Mouse (Mus musculus): ENCODE measurements at regions not wholly inside any gene's neighbourhood (a gene's known extent, or its start where the extent isn't known, plus 50 kb on each side); places are given as distances from the start of the nearest gene placed in this dataset.

DNA sequence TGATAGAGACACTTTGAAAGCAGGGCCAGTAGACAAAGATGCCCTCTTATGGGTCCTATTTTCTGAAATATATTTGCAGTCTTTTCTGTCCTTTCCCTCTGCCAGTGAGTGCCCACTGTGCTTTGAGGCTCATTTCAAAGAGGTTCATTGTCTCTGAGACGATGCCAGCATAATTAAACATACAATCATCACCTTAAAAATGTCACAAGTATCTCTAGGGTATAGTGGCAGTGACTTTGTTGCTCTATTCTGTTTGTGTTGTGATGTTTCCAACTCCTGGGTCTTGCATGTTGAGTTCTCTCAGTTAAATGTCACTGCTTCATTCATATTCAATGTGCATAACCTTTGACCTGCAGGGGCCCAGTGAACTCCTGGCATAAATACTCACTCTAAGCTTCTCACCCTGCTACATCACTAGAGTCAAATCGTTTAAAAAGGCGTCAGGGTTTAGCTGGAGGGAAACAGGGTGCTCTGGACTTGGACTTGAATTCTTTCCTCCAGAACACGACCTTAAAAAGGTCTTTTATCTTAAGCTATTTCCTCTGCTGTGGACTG is 122.1 kb upstream of the Plpp4 start:
- 38% methylated on average over 4 of the region's 4 CpGs for WGBS

DNA sequence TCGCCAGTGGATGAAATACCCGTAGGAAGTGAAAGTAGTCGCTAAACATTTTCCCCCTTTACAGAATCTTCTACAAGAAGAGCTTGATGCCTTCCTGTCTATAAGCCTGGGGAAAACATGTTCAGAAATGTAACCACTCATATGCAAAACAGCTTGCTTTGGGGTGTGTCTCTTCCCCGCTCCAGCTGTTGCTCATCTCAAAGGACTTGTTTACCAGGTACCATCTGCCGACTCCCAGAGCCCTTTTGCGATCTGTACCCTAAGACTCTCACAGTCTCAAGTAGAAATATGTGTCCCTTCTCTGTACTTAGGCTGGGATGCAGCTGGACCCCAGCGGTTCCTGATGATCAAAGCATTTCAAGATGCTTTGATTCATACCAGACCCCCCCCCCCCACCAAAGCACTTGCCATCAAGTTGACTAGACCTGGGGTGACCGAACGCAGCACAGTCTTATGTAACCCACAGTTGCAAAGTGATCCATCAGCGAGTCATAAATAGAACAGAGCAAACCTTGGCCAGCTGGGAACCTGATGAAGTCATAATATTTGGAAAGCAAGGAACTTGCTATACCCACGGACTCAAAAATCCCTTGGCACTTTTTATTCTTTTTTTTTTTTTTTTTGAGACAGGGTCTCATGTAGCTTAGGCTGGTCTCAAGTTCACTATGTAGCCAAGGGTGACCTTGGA is 119.4 kb upstream of the Plpp4 start:
- H3K4me3 ChIP-seq (replicated peaks; ENCODE audit: low read length), result no peak overlapping the region
- no peaks in the 10 kb centered on the region for H3K4me1 ChIP-seq (ENCODE audit: control insufficient read depth, insufficient read depth, low read length)
- no peaks in the 10 kb centered on the region for H3K36me3 ChIP-seq (ENCODE audit: control insufficient read depth, insufficient read depth, low read length)
- DNase-seq (ENCODE audit: low spot score) (no peak), ATAC-seq (ENCODE audit: low FRiP score, low read depth) (no peak)
- H3K4me2 ChIP-seq (replicated peaks; ENCODE audit: low read depth, low read length, severe bottlenecking), result no peak overlapping the region
- no peaks in the 10 kb centered on the region for H3K9me3 ChIP-seq (ENCODE audit: control insufficient read depth, low read length)
- TF ChIP-seq POLR2A (IDR thresholded peaks at IDR 0.05; ENCODE audit: borderline replicate concordance, extremely low read depth, insufficient read depth, insufficient read length), result no peak
- H3K27me3 ChIP-seq (ENCODE audit: control insufficient read depth, insufficient read depth, low read length), result no peaks in the 10 kb centered on the region
- WGBS, result 72% methylated on average over 11 of the region's 11 CpGs
- no peak overlapping the region for H3K9ac ChIP-seq (ENCODE audit: low read depth, low read length, severe bottlenecking)
- H3K27ac ChIP-seq (replicated peaks; ENCODE audit: low read depth, low read length), result no peak overlapping the region

More for the DNA sequence above, 122.1 kb upstream of the Plpp4 start:
- no peak overlapping the region for H3K4me3 ChIP-seq (replicated peaks; ENCODE audit: low read length)
- H3K27ac ChIP-seq (replicated peaks; ENCODE audit: low read depth, low read length), result no peak overlapping the region
- H3K36me3 ChIP-seq (ENCODE audit: control insufficient read depth, insufficient read depth, low read length), result no peaks in the 10 kb centered on the region
- H3K4me2 ChIP-seq (replicated peaks; ENCODE audit: low read depth, low read length, severe bottlenecking), result no peak overlapping the region
- H3K9me3 ChIP-seq (ENCODE audit: control insufficient read depth, low read length), result no peaks in the 10 kb centered on the region
- no peaks in the 10 kb centered on the region for H3K4me1 ChIP-seq (ENCODE audit: control insufficient read depth, insufficient read depth, low read length)
- no peaks in the 10 kb centered on the region for H3K27me3 ChIP-seq (ENCODE audit: control insufficient read depth, insufficient read depth, low read length)
- no peak for ATAC-seq (ENCODE audit: low FRiP score, low read depth)
- no peak overlapping the region for H3K9ac ChIP-seq (ENCODE audit: low read depth, low read length, severe bottlenecking)
- no peak for TF ChIP-seq POLR2A (IDR thresholded peaks at IDR 0.05; ENCODE audit: borderline replicate concordance, extremely low read depth, insufficient read depth, insufficient read length)
- no peak for DNase-seq (ENCODE audit: low spot score)

DNA sequence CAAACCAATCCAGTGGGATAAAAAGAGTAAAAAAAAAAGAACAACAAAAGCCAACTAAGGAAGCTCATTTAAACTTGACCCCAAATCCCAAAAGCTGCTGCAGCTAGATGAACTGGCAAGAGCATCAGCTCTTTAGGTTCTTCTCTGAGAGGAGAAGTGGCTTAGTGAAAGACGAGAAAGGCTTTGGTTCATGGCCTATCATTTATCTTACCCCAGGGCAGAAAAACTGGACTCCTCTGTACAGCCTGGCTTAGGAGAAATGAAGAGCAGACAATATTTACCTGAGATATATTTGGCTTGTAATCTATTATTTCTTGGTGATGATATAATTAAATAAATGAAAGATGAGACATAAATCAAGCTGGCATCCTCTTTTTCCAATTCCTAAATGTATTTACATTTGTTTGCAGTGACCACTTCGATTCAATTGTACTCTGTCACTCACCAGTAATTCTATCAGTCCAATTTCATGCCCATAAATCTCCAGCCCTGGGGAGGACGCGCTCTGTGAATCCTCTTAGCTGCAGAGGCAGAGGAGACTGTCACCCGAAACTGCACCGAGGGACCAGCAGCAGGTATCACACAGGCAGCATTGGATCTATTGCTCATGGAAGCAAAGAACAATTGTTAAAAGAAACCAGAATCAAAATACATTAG is 114.8 kb upstream of the Plpp4 start:
- H3K4me1 ChIP-seq (ENCODE audit: control insufficient read depth, insufficient read depth, low read length), result no peaks in the 10 kb centered on the region
- DNase-seq (ENCODE audit: low spot score) (no peak), ATAC-seq (ENCODE audit: low FRiP score, low read depth) (no peak)
- no peaks in the 10 kb centered on the region for H3K9me3 ChIP-seq (ENCODE audit: control insufficient read depth, low read length)
- TF ChIP-seq POLR2A (IDR thresholded peaks at IDR 0.05; ENCODE audit: borderline replicate concordance, extremely low read depth, insufficient read depth, insufficient read length), result no peak
- H3K27ac ChIP-seq (replicated peaks; ENCODE audit: low read depth, low read length), result no peak overlapping the region
- H3K9ac ChIP-seq (ENCODE audit: low read depth, low read length, severe bottlenecking), result no peak overlapping the region
- H3K4me2 ChIP-seq (replicated peaks; ENCODE audit: low read depth, low read length, severe bottlenecking), result no peak overlapping the region
- H3K27me3 ChIP-seq (ENCODE audit: control insufficient read depth, insufficient read depth, low read length), result no peaks in the 10 kb centered on the region
- H3K4me3 ChIP-seq (replicated peaks; ENCODE audit: low read length), result no peak overlapping the region
- WGBS, result 69% methylated on average over 6 of the region's 6 CpGs
- no peaks in the 10 kb centered on the region for H3K36me3 ChIP-seq (ENCODE audit: control insufficient read depth, insufficient read depth, low read length)

DNA sequence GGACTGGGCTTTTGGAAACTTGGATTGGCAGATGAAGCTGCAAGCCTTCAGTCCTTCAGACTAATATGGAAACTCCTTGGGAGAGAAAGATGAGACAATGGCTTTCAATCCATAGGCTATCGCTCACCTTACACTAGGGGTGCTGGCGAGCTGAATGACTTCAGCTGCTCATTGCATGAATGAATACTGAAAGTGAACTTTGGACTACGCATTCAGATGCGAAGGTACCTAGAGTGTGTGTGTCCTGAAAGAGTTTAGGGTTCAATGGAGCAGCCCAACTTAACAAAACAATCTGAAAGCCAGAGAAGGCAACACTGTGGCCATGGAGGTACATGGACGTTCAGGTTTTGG is 114.3 kb upstream of the Plpp4 start:
- Histone ChIP-seq H3K27me3 (ENCODE audit: control insufficient read depth, insufficient read depth, low read length) (no peaks in the 10 kb centered on the region), H3K36me3 (ENCODE audit: control insufficient read depth, insufficient read depth, low read length) (no peaks in the 10 kb centered on the region), H3K4me1 (ENCODE audit: control insufficient read depth, insufficient read depth, low read length) (no peaks in the 10 kb centered on the region), H3K9me3 (ENCODE audit: control insufficient read depth, low read length) (no peaks in the 10 kb centered on the region), H3K9ac (ENCODE audit: low read depth, low read length, severe bottlenecking) (no peak overlapping the region), H3K27ac (replicated peaks; ENCODE audit: low read depth, low read length) (no peak overlapping the region), H3K4me3 (replicated peaks; ENCODE audit: low read length) (no peak overlapping the region), H3K4me2 (replicated peaks; ENCODE audit: low read depth, low read length, severe bottlenecking) (no peak overlapping the region)
- no peak for ATAC-seq (ENCODE audit: low FRiP score, low read depth)
- no peak for DNase-seq (ENCODE audit: low spot score)
- TF ChIP-seq POLR2A (IDR thresholded peaks at IDR 0.05; ENCODE audit: borderline replicate concordance, extremely low read depth, insufficient read depth, insufficient read length), result no peak
- 75% methylated on average over 5 of the region's 5 CpGs for WGBS

DNA sequence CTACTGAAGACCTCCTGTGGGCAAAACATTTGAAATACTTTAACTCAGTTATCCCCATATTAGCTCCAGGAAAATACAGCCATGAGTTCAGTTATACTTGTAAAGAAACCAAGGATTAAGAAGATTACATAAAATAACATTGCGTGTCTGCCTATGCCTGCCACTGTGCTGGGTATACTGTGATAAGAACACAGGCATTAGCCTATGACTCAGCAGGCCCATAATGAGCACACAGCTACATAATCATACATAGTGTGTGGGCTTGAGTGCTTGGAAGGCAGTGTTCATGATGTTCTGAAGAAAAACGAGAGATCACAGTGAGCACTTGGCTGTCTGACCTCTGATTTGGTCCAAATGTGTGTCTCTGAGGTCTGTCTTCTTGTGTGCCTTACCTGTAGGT is 101.3 kb upstream of the Plpp4 start:
- 82% methylated on average over 2 of the region's 2 CpGs for WGBS
- no peaks in the 10 kb centered on the region for H3K4me1 ChIP-seq (ENCODE audit: control insufficient read depth, insufficient read depth, low read length)
- H3K9ac ChIP-seq (ENCODE audit: low read depth, low read length, severe bottlenecking), result no peak overlapping the region
- no peak overlapping the region for H3K4me2 ChIP-seq (replicated peaks; ENCODE audit: low read depth, low read length, severe bottlenecking)
- ATAC-seq (ENCODE audit: low FRiP score, low read depth), result no peak
- DNase-seq (ENCODE audit: low spot score), result no peak
- H3K27ac ChIP-seq (replicated peaks; ENCODE audit: low read depth, low read length), result no peak overlapping the region
- H3K27me3 ChIP-seq (ENCODE audit: control insufficient read depth, insufficient read depth, low read length), result no peaks in the 10 kb centered on the region
- no peak for TF ChIP-seq POLR2A (IDR thresholded peaks at IDR 0.05; ENCODE audit: borderline replicate concordance, extremely low read depth, insufficient read depth, insufficient read length)
- no peaks in the 10 kb centered on the region for H3K9me3 ChIP-seq (ENCODE audit: control insufficient read depth, low read length)
- H3K36me3 ChIP-seq (ENCODE audit: control insufficient read depth, insufficient read depth, low read length), result no peaks in the 10 kb centered on the region
- no peak overlapping the region for H3K4me3 ChIP-seq (replicated peaks; ENCODE audit: low read length)
